Mouse (Mus musculus) left cerebral cortex, adult 6 months (tissue): ENCODE measurements around the gene Nrp1. TPM values are rescaled to one million over a fixed set of nuclear protein-coding genes. Genes with fewer than 3 reads are reported as not detected.

Source experiments
- long read RNA-seq, 2 experiments: library from polyadenylated mRNA; unstranded; transcript quantifications; one replicate each; pipeline ENCODE4 v2.0.0; 2019 to 2020
- polyA plus RNA-seq: library from polyadenylated mRNA; unstranded; fragments of <200 nt; fragmentation: Nextera tagmentation; gene quantifications from 2 replicates; pipeline ENCODE4 v1.2.3, GENCODE M21; 2021

The Nrp1 gene
- polyA plus RNA-seq = 5.7 and 6.6 TPM in 2 replicates
- long read RNA-seq, experiment 1, transcript Nrp1-201 (17 exons, 3,597 nt) = major isoform, 18 of 47 reads
- long read RNA-seq, experiment 1, partial matches to known transcripts = 13 of 47 reads
- long read RNA-seq, experiment 1, other reads (novel, unspliced or antisense) = 16 of 47 reads
- long read RNA-seq, experiment 2, partial matches to known transcripts = 5 of 12 reads
- long read RNA-seq, experiment 2, other reads (novel, unspliced or antisense) = 5 of 12 reads

DNA sequence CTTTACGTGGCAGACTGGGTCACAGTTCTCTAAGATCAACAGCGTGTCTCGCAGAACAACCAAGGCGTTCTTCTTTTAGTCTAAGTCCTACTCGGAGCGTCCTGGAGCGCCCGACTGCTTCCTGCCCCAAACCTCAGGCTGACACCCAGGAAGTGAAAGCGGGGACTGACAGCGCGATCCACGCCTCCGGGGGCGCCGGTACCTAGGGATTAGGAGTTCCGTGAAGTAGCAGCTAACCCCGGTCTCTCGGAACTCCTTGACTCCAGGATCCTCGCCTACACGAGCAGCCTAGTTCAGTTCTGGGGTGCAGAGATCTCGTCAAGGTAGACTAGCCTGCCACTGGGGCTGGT, at the start of gene Nrp1:
Gene Nrp1 (plus strand): TSS at position 199 of the 350 bp plus-strand sequence.

